Mouse (Mus musculus) kidney, embryonic 15.5 days (tissue): ENCODE measurements around the gene Lrrc20. TPM values are rescaled to one million over a fixed set of nuclear protein-coding genes. Genes with fewer than 3 reads are reported as not detected.

ENCODE experiments used
- ATAC-seq: fragments of 200-750 bp; cut with Nextera tagmentation; replicated peaks from 2 replicates; pipeline ENCODE4 v1.8.0; 2017; ENCODE audit warnings: moderate TSS enrichment; ENCODE audit not compliant: low FRiP score
- H3K27ac ChIP-seq: fragments of 300-500 bp; sonication (generic); 2 replicates; pipeline ENCODE4 v1.5.1; 2015; ENCODE audit warnings: mild to moderate bottlenecking, inconsistent platforms
- H3K27me3 ChIP-seq: fragments of 300-500 bp; sonication (generic); 2 replicates; pipeline ENCODE4 v1.6.1; 2015; ENCODE audit warnings: inconsistent platforms
- H3K36me3 ChIP-seq: fragments of 300-500 bp; sonication (generic); 2 replicates; pipeline ENCODE4 v1.6.1; 2015; ENCODE audit warnings: inconsistent platforms
- H3K4me1 ChIP-seq: fragments of 300-500 bp; sonication (generic); 2 replicates; pipeline ENCODE4 v1.6.1; 2015; ENCODE audit warnings: inconsistent platforms
- H3K4me2 ChIP-seq: fragments of 300-500 bp; sonication (generic); 2 replicates; pipeline ENCODE4 v1.6.1; 2015; ENCODE audit warnings: moderate library complexity, mild to moderate bottlenecking, inconsistent platforms
- H3K4me3 ChIP-seq: fragments of 300-500 bp; sonication (generic); replicated peaks from 2 replicates; pipeline ENCODE4 v1.5.1; 2015; ENCODE audit warnings: mild to moderate bottlenecking, inconsistent platforms
- H3K9ac ChIP-seq: fragments of 300-500 bp; sonication (generic); 2 replicates; pipeline ENCODE4 v1.6.1; 2015; ENCODE audit warnings: mild to moderate bottlenecking, inconsistent platforms
- H3K9me3 ChIP-seq: fragments of 300-500 bp; sonication (generic); replicated peaks from 2 replicates; pipeline ENCODE4 v1.6.1; 2016; ENCODE audit warnings: inconsistent platforms
- WGBS: fragments of 180-500 bp; shearing (Covaris S2); methylation state at CpG from one replicate; pipeline ENCODE4 v1.1.7; 2015; ENCODE audit warnings: mixed read lengths; 5-methylcytosine and 5-hydroxymethylcytosine counted together
- polyA plus RNA-seq: library from polyadenylated mRNA; unstranded; fragments of >200 nt; fragmentation: Nextera tagmentation; extraction: Ambion mirVana; gene quantifications from 2 replicates; pipeline ENCODE4 v1.2.1, GENCODE M21; 2015

Lrrc20 gene
- polyA plus RNA-seq, 1 experiment from 2014 or later: 8.4 TPM

DNA sequence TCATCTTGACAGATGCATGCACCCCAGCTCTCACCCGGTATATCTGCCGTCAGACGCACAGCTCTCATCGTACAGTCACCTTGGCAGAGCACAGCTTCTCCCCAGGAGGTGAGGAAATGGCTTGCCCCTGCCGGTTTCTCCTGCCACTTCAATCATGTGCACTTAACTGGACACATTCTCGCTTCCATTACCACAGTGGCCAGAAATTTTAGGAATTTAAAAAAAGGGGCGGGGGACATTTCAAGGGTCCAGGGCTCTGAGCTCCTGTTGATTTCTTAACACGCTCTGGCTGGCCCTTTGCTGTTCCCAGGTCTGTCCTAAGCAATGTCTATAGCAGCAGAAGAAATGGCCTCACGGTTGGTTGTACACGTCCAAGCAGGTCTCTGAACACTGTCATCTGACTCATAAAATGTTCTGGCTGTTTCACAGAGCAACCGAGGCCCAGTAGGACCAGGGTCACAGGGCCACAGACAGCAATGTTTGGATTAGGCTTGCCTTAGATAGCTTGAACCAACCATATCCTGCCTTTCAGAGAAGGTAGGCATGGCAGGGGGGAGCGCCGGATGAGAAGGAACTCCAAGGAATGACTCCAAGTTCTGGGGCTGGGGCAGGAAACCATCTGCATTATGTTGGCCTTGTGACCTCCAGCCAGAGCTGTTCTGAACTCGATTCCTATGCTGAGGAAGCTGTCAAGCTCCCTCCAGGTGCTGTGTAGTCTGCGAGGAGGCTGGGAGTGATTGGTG is 151.8 kb downstream of the Lrrc20 start:
- peaks cover 22% of the 10 kb centered on the region for H3K4me1 ChIP-seq
- no peak overlapping the region for H3K27ac ChIP-seq
- H3K27me3 ChIP-seq: peaks cover 39% of the 10 kb centered on the region
- H3K9me3 ChIP-seq: no peaks in the 10 kb centered on the region
- H3K4me2 ChIP-seq: no peak overlapping the region
- H3K36me3 ChIP-seq: no peaks in the 10 kb centered on the region
- no peak overlapping the region for H3K4me3 ChIP-seq
- no peak for ATAC-seq
- 63% methylated on average over 15 of the region's 15 CpGs for WGBS
- no peak overlapping the region for H3K9ac ChIP-seq

DNA sequence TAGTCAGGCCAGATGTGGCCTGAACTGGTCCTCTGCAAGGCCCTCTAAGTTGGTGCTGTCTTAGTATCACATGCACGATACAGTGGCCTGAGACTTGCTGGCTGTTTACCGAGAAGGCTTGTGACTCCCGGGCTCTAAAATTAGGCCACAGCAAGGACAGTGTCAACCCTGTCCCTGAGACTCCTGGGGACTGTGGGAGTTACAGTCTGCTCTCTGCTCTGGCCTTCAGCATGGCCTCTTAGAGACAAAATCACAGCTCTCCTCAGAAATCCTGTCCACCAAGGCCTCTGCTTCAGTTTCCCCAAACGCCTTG is 152.3 kb downstream of the Lrrc20 start:
- H3K27ac ChIP-seq: no peak overlapping the region
- no peak overlapping the region for H3K4me2 ChIP-seq
- 65% methylated on average over 4 of the region's 4 CpGs for WGBS

More for the DNA sequence above, 152.3 kb downstream of the Lrrc20 start:
- H3K4me1 ChIP-seq: peaks cover 22% of the 10 kb centered on the region
- no peaks in the 10 kb centered on the region for H3K9me3 ChIP-seq
- no peak overlapping the region for H3K9ac ChIP-seq
- H3K4me3 ChIP-seq: no peak overlapping the region
- H3K27me3 ChIP-seq: peaks cover 39% of the 10 kb centered on the region
- no peak for ATAC-seq
- no peaks in the 10 kb centered on the region for H3K36me3 ChIP-seq

Other genes with a start within 250 kb of the Lrrc20 start
- 1.3 and 1.9 TPM in 2 replicates for gene Adamts14, start 202.4 kb upstream of the Lrrc20 start, polyA plus RNA-seq
- gene Prf1, start 178.0 kb upstream of the Lrrc20 start, polyA plus RNA-seq: not detected in 2 replicates
- 33.5 and 37.3 TPM in 2 replicates for gene Pald1, start 92.3 kb upstream of the Lrrc20 start, polyA plus RNA-seq
- 0.38 and 0.42 TPM in 2 replicates for gene Nodal, start 57.8 kb upstream of the Lrrc20 start, polyA plus RNA-seq
- 69.4 and 70.0 TPM in 2 replicates for gene Eif4ebp2, start 23.1 kb upstream of the Lrrc20 start, polyA plus RNA-seq
- gene Npffr1, start 119.7 kb downstream of the Lrrc20 start, polyA plus RNA-seq: 0.12 and 0.21 TPM in 2 replicates
- gene Ppa1, start 172.8 kb downstream of the Lrrc20 start, polyA plus RNA-seq: 193 and 202 TPM in 2 replicates
- 225 and 236 TPM in 2 replicates for gene Sar1a, start 204.5 kb downstream of the Lrrc20 start, polyA plus RNA-seq
- gene Tysnd1, start 219.7 kb downstream of the Lrrc20 start, polyA plus RNA-seq: 33.0 and 36.5 TPM in 2 replicates
- gene Aifm2, start 239.5 kb downstream of the Lrrc20 start, polyA plus RNA-seq: 19.6 and 20.5 TPM in 2 replicates